Mouse (Mus musculus): ENCODE results near the gene Olfr1352.
"Not testable (repeated sequence)": the region's sequence is repeated elsewhere in the genome, so short reads cannot be mapped to it uniquely, and the experiment has no call there.

Gene Olfr1352

GRCm38 (mm10) chr10:78980750-78981149 lies at the start of gene Olfr1352:
TSS of gene Olfr1352 (plus strand) at chr10:78981050.
- no peak for DNase-seq (ENCODE audit: extremely low spot score, low spot score)

DNA sequence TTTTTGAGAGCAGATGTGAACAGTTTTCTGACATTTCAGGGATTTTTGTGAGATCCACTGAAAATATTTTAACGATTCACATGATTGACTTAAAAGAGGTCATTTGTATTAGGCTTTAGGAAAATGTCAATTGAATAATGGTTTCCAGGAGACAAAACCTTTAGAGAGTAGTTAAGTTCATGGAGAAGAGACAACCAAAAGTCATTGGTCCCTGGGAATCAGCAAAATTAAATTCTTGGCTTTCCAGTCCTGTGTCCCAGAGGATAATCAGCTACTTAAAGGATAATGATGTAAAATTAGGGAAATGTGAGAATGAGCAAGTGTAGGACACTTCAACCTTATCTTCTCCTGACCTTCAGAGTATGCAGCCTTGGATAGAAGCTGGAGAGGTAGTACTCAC lies 30.5 kb upstream of the Olfr1352 start, which contains the start of gene Olfr8:
Gene Olfr8, plus strand, starts transcription at position 301 of the 400 bp plus-strand sequence.
- DNase-seq (ENCODE audit: extremely low spot score, low spot score) = not testable (repeated sequence)

- DNase-seq (ENCODE audit: extremely low spot score, low spot score) = not testable (repeated sequence)
Measured at GRCm38 (mm10) chr10:78963009-78963408, 17.8 kb upstream of the Olfr1352 start, which contains the start of gene Olfr1353. TSS of gene Olfr1353 (plus strand) at chr10:78963309.

DNA sequence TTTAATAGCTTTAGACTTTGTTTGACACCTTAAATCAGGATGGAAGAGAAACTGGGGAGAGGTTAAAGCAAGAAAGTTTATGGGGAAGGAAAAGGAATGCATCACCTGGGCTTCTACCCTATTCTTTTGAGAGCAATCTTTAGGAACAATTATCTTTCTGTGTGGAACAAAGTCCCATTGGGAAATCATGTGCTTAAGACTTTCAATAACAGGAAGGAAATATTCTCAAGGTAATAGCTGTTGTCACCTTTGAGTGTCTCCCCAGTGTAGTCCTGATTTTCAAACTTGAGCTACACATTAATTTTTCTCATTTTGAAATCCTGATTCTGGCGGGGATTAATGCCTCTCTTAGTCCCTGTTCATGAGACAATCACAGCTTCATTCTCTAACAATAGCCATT lies 31.3 kb downstream of the Olfr1352 start, which contains the start of gene Olfr1351:
Gene Olfr1351, plus strand, starts transcription at position 301 of the 400 bp plus-strand sequence.
- no peak for DNase-seq (ENCODE audit: extremely low spot score, low spot score)

- no peak for DNase-seq (ENCODE audit: extremely low spot score, low spot score)
Measured at GRCm38 (mm10) chr10:79028441-79028840, 47.6 kb downstream of the Olfr1352 start, which contains the start of gene Olfr57. TSS of gene Olfr57 (plus strand) at chr10:79028741.

Measured in neural tube, embryonic 10.5 days (tissue).